Mouse (Mus musculus) E14TG2a.4 (cell line): ENCODE data around the gene Habp2.

Experiments used
- CTCF ChIP-seq: conservative IDR thresholded peaks from 2 replicates; pipeline ENCODE4 v1.5.1; 2014; ENCODE audit warnings: low read length
- NANOG ChIP-seq: IDR thresholded peaks from 2 replicates; pipeline ENCODE4 v1.6.1; 2014; ENCODE audit warnings: borderline replicate concordance, low read length, mixed read lengths

GRCm38 (mm10) chr19:56252815-56253214 lies 34.1 kb upstream of the Habp2 start:
- TF ChIP-seq NANOG: no peak
- no peak for TF ChIP-seq CTCF
